Mouse (Mus musculus) CH12.LX (cell line): ENCODE measurements around the gene Rgs14.

Source experiments
- CTCF ChIP-seq, 2 experiments: IDR thresholded peaks in 1 of 2; conservative IDR thresholded peaks in 1 of 2; 2 replicates each; pipeline ENCODE4 v1.5.1; 2011 to 2012; ENCODE audit warnings: low read depth in 2 of 2, low read length in 2 of 2, improper control_type of control experiment in 1 of 2, inconsistent platforms in 1 of 2, mild to moderate bottlenecking in 1 of 2, moderate library complexity in 1 of 2
- KAT2A ChIP-seq: IDR thresholded peaks from 2 replicates; pipeline ENCODE4 v1.6.1; 2012; ENCODE audit warnings: low read length, improper control_type of control experiment, inconsistent platforms; ENCODE audit not compliant: insufficient replicate concordance
- MEF2A ChIP-seq: IDR thresholded peaks from 2 replicates; pipeline ENCODE4 v1.6.1; 2014; ENCODE audit warnings: low read depth, mild to moderate bottlenecking, inconsistent platforms, low read length, improper control_type of control experiment, borderline replicate concordance
- RAD21 ChIP-seq: IDR thresholded peaks from 2 replicates; pipeline ENCODE4 v1.6.1; 2011; ENCODE audit warnings: low read depth, mild to moderate bottlenecking, low read length, improper control_type of control experiment, moderate library complexity
- USF2 ChIP-seq: conservative IDR thresholded peaks from 2 replicates; pipeline ENCODE4 v1.6.1; 2011; ENCODE audit warnings: low read depth, low read length, improper control_type of control experiment

- TF ChIP-seq USF2 (no peak), CTCF (conservative IDR thresholded peaks at IDR 0.05 in 1 of 2, IDR thresholded peaks at IDR 0.05 in 1 of 2; ENCODE audit: low read depth in 2 of 2, low read length in 2 of 2) (no peak), RAD21 (no peak), MEF2A (no peak), KAT2A (no peak)
Measured at GRCm38 (mm10) chr13:55371007-55371681, 1.6 kb downstream of the Rgs14 start.
